Mouse (Mus musculus) embryo, embryonic 10.5 days (tissue): ENCODE data around the gene Hdgfl1.

ENCODE experiments used
- DNase-seq: peaks from one replicate; pipeline ENCODE4 v3.0.0-alpha.2; 2015; ENCODE audit warnings: low spot score

Gene Hdgfl1

GRCm38 (mm10) chr13:26769955-26770354 is at the start of gene Hdgfl1:
Gene Hdgfl1, minus strand, starts transcription at chr13:26770165.
- DNase-seq: no peak

DNA sequence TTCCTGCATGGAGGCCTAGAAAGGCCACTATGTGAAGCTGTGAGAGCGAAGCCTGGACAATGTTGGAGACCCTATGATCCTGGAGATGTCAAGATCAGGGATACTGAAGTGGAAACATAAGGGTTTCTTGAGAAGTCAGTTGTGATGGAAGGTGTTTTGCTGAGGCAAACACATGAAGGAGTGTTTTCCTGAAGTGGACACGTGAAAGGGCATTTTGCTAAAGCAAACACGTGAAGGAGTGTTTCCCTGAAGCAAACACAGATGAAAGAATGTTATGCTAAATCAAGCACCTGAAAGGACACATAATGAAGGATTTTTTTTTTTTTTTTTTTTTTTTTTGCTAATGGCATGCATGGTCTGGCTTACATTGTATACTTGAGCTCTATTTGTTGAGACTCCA is 25.5 kb upstream of the Hdgfl1 start:
- DNase-seq: no peak

DNA sequence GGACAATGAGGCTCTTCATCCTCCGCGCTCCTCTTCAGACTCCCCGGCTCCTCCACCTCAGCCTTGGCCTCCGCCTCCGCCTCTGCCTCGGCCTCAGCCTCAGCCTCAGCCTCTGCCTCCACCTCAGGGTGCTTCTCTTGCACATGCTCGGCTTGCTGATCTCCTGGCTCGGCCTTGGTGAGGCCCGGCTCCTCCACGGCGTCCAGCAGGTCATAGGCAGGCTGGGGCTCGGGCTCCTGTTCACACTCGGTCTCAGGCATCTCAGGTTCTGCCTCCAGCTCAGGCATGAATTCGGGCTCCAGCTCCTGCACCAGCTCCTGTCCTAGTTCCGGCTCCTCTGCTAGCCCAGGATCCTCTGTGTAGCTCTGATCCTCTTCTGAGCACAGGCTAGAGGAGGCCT is 541 bp downstream of the Hdgfl1 start:
- DNase-seq: no peak

GRCm38 (mm10) chr13:26761966-26762803 is 7.8 kb downstream of the Hdgfl1 start:
- DNase-seq: no peak

DNA sequence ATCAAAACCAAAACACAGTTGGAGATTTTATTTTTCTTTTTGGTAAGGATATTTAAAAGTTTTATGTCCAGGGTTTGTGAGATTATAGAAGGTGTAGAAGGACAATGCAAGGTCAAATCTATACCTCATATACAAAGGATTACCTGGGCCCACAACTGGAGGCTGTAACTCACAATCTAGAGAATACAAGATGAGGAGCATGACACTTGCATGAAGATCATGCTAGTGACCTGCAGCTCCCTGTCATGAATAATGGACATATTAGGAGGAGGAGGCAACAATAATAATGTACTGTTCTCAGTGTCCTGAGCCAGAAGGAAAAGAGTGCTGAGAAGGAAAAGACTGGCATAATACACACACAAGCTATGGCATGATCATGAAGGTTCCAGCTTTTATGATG is 17.1 kb downstream of the Hdgfl1 start:
- DNase-seq: no peak

DNA sequence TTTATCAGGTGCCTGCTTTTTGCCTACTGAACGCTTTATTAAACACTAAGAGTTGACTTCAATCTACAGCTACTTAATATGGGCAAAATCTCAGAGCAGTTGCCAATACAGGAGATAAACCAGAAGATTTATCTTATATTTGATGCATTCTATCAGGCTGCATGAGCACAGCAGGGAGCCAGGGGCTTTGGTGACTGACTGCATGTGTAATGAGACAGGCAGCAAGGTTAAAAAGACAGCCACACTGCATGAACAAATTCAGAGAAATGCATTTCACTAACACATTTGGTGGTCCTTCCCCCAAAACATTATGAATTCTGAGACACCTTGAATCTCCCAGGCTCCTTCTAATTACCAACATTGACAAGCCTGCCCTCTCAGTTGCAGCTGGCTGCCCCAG is 17.6 kb downstream of the Hdgfl1 start:
- DNase-seq: no peak

DNA sequence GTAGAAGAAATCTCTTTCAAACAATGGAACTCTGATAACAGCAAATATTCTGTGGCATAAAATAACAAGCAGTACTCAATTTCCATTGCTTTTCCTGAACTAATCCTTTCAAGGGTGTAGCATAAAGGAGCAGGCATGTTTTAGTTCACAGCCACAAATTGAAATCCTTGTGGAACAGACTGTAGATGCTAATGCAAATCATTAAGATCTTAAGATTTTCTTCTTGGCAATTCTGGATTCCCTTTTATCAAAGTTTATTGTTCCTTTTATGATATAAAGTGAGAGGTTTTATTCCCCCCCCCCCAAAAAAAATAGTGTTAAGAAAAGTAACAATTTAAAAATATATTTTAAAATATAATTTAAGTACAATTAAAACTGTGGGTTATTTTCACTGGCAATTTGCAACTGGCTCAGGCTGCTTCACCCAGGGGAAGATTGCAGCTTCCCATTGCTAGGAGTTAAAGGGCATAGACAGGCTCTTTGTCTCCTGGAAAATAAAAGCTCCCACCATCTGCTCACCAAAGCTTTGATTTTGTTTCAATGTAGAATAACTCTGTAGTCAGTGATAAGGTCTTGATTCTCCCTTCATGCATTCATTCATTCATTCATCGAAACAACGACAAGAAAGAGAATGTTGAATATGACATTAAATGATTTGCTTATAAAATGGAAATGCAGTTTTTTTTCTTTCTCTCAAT is 24.1 kb downstream of the Hdgfl1 start:
- peak; percentile 52 for DNase-seq

DNA sequence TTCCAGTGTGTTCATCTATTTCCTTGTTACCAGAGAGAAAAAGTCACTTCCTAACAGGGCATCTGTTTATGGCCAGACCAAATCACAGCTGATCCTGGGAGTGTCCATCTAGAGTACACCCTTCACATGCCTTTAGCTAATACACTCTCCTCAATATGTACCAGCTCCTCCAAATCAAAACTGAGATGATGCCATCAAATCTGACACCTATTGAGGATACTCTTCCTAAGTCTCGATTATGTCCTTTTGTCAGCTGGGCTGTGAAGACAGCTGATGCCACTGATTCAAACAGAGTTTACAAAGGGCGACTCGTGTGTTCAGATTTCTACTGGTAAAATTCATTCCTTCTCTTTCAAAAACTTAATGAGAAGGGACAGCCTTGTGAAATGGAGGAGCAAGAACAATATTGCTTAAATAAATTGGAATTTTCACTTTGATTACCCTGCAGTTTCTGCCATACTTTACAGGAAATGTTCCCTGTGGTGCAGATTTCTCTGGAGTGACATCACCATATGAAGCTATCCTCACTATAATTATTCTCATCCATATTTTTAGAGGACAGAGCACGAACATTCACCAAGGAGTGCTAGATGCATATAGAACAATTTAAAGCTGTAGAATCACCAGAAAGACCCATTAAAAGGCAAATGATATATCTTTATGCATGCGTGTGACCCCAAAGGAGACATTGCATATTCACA is 24.8 kb downstream of the Hdgfl1 start:
- DNase-seq: no peak

DNA sequence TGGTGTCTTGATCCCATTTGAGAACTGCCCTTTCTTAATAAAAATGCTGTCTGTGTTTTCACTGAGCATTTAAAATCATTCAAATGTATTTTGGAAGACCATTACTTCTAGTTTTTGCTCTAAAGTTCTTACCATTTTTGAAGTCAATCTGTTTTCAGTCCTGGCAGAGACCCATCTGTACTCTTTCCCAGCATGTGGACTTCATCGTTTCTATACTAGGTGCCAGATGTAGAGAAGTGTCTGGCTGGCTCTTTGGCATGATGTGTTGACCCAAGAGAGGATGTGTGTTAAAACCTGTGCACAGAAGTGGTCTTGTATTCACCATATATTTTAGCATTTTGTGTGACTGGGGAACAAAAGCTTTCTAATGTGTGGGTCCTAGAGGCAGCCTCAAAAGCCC is 25.9 kb downstream of the Hdgfl1 start:
- no peak for DNase-seq

GRCm38 (mm10) chr13:26734981-26735380 is 35.0 kb downstream of the Hdgfl1 start:
- peak; percentile 31 for DNase-seq

- no peak for DNase-seq
Measured at GRCm38 (mm10) chr13:26724250-26724649, 45.7 kb downstream of the Hdgfl1 start.

GRCm38 (mm10) chr13:26721333-26721732 is 48.6 kb downstream of the Hdgfl1 start:
- DNase-seq: no peak

DNA sequence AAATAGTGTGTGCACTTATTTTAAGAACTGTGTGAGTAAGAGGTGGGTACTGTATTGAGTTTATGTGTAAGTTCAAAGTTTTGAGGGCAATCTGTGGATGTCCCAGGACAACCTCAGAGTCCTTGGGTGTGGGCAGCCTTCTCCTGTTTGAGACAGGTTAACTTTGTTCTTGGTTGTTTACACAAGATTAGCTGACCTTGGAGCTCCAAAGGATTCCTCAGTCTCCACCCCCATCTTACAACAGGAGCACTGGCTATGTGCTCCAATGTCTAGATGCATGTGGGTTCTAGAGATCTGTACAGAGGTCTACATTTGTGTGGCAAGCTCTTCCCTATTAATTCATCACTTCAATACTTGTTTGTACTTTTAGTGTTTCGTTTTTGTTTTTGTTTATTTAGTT is 49.0 kb downstream of the Hdgfl1 start:
- no peak for DNase-seq

- DNase-seq: no peak
Measured at GRCm38 (mm10) chr13:26719146-26719715, 50.7 kb downstream of the Hdgfl1 start.
